Mouse (Mus musculus) kidney, postnatal 10 days (tissue): ENCODE measurements around the gene Adgra1.

Experiments
- DNase-seq: peaks from one replicate; pipeline ENCODE4 v3.0.0; 2021; ENCODE audit warnings: mixed read lengths

Adgra1 gene

GRCm38 (mm10) chr7:139834036-139834435, at the start of gene Adgra1:
TSS of gene Adgra1 (plus strand) at chr7:139834174.
- DNase-seq, result peak; percentile 72

- DNase-seq, result no peak
Observed at GRCm38 (mm10) chr7:139787382-139787781, 46.6 kb upstream of the Adgra1 start.

- DNase-seq, result no peak
Observed at GRCm38 (mm10) chr7:139788927-139789326, 45.0 kb upstream of the Adgra1 start.

- no peak for DNase-seq
Observed at GRCm38 (mm10) chr7:139789718-139790117, 44.3 kb upstream of the Adgra1 start.

GRCm38 (mm10) chr7:139791601-139792000, 42.4 kb upstream of the Adgra1 start:
- DNase-seq, result no peak

GRCm38 (mm10) chr7:139795004-139795605, 38.9 kb upstream of the Adgra1 start:
- no peak for DNase-seq

GRCm38 (mm10) chr7:139797186-139798109, 36.5 kb upstream of the Adgra1 start:
- no peak for DNase-seq

- DNase-seq, result no peak
Observed at GRCm38 (mm10) chr7:139806175-139806601, 27.8 kb upstream of the Adgra1 start.

GRCm38 (mm10) chr7:139810036-139810435, 23.9 kb upstream of the Adgra1 start:
- no peak for DNase-seq

- no peak for DNase-seq
Observed at GRCm38 (mm10) chr7:139811706-139812105, 22.3 kb upstream of the Adgra1 start.

- DNase-seq, result peak; percentile 27
Observed at GRCm38 (mm10) chr7:139813577-139814207, 20.3 kb upstream of the Adgra1 start.

- DNase-seq, result no peak
Observed at GRCm38 (mm10) chr7:139822301-139823010, 11.5 kb upstream of the Adgra1 start.

- DNase-seq, result peak; percentile 66
Observed at GRCm38 (mm10) chr7:139827687-139828086, 6.3 kb upstream of the Adgra1 start.

- no peak for DNase-seq
Observed at GRCm38 (mm10) chr7:139833532-139833931, 442 bp upstream of the Adgra1 start.

GRCm38 (mm10) chr7:139835140-139836131, 1.5 kb downstream of the Adgra1 start:
- DNase-seq, result no peak

- no peak for DNase-seq
Observed at GRCm38 (mm10) chr7:139840443-139841168, 6.6 kb downstream of the Adgra1 start.

- peak; percentile 35 for DNase-seq
Observed at GRCm38 (mm10) chr7:139842397-139842796, 8.4 kb downstream of the Adgra1 start.

- no peak for DNase-seq
Observed at GRCm38 (mm10) chr7:139843140-139843539, 9.2 kb downstream of the Adgra1 start.

- peak; percentile 32 for DNase-seq
Observed at GRCm38 (mm10) chr7:139843776-139844175, 9.8 kb downstream of the Adgra1 start.

- DNase-seq, result no peak
Observed at GRCm38 (mm10) chr7:139845101-139845500, 11.1 kb downstream of the Adgra1 start.

- DNase-seq, result peak; percentile 11
Observed at GRCm38 (mm10) chr7:139850152-139850551, 16.2 kb downstream of the Adgra1 start.
